Mouse (Mus musculus): ENCODE data around the gene Rac1. TPM values are rescaled to one million over a fixed set of nuclear protein-coding genes. Genes with fewer than 3 reads are reported as not detected.
"Not testable (repeated sequence)": the region's sequence is repeated elsewhere in the genome, so short reads cannot be mapped to it uniquely, and the experiment has no call there.

Rac1 gene
- total RNA-seq, 2 experiments from 2014 or later = 134 to 471 TPM

- no peak for ATAC-seq (replicated peaks; ENCODE audit: poor library complexity, severe bottlenecking)
Observed at GRCm38 (mm10) chr5:143528308-143528683, 460 bp upstream of the Rac1 start.

DNA sequence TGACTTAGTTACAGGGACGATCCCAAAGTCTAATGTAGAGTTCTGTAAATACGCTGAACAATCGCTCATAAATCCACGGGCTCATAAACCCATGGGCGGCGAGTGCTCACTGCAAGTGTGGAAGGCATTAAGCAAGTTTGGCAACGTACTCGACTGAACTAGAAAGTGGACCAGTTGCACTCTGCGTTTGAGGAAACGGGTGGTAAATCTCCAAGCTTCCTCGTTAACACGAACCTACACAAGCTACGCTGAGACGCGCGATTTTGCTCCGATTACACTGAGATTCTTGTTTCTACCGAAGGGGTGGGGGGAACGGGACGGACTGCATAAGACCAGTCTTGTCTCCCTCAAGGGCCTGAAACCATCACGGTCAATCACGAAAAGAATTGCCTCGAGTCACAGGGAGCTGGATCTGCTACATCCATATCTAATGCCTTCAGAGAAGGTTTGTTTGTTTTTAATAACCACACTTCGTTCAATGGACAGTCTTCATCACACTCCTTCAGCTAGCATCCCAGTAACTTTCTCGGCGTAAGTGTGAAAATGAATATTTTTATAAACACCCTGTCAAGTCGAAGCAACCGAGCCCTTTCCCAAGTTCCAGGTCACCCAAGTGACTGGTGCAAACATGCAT is 1.0 kb downstream of the Rac1 start:
- peak; percentile 54 for ATAC-seq (replicated peaks; ENCODE audit: poor library complexity, severe bottlenecking)

DNA sequence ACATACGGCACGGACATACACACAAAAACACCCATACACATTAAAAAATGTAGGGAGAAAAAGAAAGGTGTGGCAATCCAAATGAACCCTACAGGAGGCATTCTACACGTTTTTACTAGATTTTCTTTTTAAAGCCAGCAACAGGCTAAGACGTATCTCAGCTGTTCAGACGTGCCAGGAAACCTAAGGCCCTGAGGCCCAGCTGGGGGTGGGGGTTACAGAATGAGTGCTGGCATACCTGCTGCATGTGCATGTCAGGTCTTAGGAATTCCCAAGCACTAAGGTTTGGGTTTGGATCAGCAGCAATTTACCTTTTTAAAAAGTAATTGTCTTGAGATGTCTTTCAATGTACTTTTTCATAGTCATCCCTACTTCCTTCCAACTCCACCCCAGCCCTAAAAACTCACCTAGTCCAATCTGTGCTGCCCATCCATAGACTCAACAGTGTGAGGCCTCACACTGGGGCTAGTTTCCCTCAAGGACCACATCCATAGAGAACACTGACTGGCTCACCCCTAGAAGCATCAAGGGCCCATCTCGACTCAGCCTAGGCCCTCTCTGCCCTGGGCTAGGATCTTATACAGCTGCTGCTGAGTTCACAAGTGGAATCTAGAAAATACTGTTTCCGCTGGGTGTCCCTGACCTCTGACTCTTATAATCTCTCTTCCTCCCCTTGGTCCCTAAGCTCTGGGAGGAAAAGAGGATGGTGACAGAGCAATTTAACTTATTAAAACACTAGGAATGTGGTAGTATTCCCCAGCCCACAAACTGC is 2.2 kb downstream of the Rac1 start:
- ATAC-seq (replicated peaks; ENCODE audit: poor library complexity, severe bottlenecking) = no peak

DNA sequence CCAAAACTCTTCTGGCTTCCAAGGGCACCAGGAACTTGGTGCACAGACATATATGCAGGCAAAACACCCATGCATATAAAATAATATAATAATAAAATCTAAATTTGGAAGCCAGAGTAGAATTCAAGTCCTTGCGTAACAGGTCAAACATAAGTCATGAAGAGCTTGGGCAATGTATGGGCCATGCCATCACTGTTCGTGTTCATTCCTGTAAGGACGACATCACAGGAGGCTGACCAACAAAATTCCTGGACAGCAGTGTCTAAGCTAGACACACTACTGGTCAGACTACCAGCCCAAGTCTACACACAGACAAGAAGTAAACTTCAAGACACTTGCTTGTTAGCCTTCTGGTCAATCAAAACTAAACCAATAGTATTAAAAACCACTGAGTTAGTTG is 5.0 kb downstream of the Rac1 start:
- no peak for ATAC-seq (replicated peaks; ENCODE audit: poor library complexity, severe bottlenecking)

GRCm38 (mm10) chr5:143520415-143520814 is 7.4 kb downstream of the Rac1 start:
- ATAC-seq (replicated peaks; ENCODE audit: poor library complexity, severe bottlenecking) = no peak

- ATAC-seq (replicated peaks; ENCODE audit: poor library complexity, severe bottlenecking) = peak; percentile 66
Observed at GRCm38 (mm10) chr5:143518045-143518591, 9.7 kb downstream of the Rac1 start.

- no peak for ATAC-seq (replicated peaks; ENCODE audit: poor library complexity, severe bottlenecking)
Observed at GRCm38 (mm10) chr5:143517436-143517835, 10.4 kb downstream of the Rac1 start.

GRCm38 (mm10) chr5:143517005-143517404 is 10.8 kb downstream of the Rac1 start:
- ATAC-seq (replicated peaks; ENCODE audit: poor library complexity, severe bottlenecking) = no peak

- no peak for ATAC-seq (replicated peaks; ENCODE audit: poor library complexity, severe bottlenecking)
Observed at GRCm38 (mm10) chr5:143514878-143515277, 13.0 kb downstream of the Rac1 start.

DNA sequence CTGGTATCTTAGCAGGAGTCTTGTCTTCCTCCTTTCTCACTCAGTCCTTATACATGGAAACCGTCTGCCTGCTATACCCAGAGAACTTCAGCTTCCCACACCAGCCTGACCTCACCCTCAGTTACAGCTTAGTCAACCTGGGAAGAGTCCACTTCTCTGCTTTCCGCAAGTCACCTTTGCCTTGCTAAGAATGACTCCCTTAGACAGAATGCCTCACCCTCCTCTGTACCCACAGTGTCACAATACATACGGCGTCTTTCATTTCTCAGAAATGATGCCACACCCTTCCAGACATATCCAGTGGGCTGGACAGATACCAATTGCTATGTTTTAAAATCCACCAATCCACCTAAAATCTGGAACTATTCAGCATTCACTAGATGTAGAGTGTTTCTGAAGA is 15.5 kb downstream of the Rac1 start:
- no peak for ATAC-seq (replicated peaks; ENCODE audit: poor library complexity, severe bottlenecking)

GRCm38 (mm10) chr5:143511577-143511976 is 16.3 kb downstream of the Rac1 start:
- ATAC-seq (replicated peaks; ENCODE audit: poor library complexity, severe bottlenecking) = no peak

DNA sequence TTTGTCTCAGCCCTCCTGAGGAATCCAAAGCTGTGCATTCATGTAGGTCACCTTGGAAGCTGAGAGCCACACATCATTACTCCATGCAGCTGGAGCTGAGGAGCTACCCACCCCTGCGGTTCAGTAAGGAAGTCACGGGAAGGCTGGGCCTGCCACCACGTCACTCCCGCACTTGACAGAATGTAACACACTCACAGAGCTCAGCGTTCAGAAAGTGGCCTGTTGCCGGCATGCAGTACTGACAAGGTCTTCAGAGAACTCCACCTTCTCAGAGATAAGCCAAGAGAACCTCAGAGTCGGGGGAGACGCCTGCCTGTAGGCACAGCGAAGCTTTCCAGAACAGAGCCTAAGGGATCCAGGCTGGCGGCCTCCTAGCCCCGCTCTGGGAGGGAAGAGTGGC is 18.1 kb downstream of the Rac1 start:
- peak; percentile 65 for ATAC-seq (replicated peaks; ENCODE audit: poor library complexity, severe bottlenecking)

DNA sequence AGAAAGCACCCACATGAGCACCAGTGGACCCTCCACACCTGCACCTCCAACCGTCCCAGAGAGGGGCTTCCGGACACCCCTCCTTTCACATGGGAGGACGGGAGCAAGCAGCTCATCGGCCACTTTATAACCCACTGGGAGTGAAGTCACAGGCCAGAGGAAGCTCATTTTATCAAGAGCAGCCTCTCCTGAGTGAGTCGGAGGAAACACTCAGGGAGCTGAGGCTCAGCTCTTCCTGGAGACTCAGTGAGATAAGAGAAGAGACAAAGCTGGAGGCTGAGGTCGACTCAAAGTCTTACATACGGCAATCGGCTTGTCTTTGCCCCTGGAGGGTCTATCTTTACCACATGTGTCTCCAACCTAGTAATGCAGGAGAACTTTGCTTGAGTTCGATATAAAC is 18.5 kb downstream of the Rac1 start:
- no peak for ATAC-seq (replicated peaks; ENCODE audit: poor library complexity, severe bottlenecking)

- ATAC-seq (replicated peaks; ENCODE audit: poor library complexity, severe bottlenecking) = no peak
Observed at GRCm38 (mm10) chr5:143505545-143505944, 22.3 kb downstream of the Rac1 start.

DNA sequence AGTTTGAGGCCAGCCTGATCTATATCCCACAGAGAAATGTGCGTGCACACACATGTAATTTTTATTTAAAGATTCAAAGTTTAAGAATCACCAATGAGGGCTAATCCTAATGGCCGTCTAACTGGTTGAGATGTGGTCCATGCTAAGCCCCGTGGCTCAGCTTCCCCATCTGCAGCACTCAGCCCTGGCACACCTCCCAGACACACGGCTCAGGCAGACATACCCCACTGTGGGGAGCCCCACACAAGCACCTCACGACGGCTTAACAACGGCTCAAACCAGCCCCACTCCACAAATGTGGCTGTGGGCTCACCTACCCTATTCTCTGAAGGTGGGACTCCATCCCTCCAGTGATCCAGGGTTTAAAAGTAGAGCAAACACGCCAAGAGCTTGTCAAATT is 22.8 kb downstream of the Rac1 start:
- no peak for ATAC-seq (replicated peaks; ENCODE audit: poor library complexity, severe bottlenecking)

GRCm38 (mm10) chr5:143504453-143504852 is 23.4 kb downstream of the Rac1 start:
- ATAC-seq (replicated peaks; ENCODE audit: poor library complexity, severe bottlenecking) = peak; percentile 50

DNA sequence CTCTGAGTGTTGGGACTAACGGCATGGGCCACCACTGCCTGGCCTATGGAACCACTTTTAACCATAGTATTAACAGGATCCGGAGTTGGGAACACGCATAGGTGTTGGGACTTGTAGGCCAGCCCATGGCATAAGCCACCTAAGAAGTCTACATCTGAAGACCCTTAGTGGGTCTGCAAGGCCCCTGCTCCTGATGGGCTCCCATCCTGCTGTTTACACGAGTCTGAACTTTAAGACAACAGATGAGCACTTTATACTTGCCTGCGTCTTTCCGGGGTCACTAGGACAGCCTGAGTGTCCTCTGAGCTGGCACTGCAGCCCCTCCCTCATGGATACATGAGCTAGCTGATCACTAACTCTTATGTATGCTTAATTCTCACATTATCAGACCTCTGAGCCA is 24.1 kb downstream of the Rac1 start:
- ATAC-seq (replicated peaks; ENCODE audit: poor library complexity, severe bottlenecking) = no peak

DNA sequence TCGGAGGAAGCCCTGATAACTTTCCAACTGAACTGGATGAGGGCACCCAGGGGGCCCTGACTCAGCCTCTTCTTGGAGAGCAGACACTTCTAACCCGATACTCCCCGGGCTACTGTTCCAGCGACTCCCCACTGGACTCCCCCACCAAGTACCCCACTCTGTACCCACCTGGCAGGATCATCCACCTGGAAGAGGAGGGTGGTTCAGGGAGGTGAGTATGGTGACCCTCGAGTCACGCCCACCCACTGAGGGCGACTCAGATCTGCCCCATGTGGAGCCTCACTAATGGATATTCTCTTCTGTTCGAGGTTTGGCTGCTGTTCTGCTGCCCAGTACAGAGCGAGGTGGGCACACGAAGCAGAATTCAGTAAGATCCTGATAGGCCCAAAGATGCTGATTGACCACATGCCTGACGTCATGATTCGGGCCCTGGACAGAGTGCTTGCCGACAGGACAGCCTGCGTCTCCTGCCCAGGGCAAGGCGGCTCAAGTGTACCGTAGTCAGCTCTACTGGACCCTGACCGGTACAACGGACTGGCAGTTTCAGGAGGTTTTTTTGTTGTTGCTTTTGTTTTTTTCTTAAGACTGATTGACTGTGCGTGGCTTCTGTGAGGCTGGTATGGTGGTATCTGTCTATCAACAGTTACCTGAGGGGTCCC is 24.8 kb downstream of the Rac1 start:
- ATAC-seq (replicated peaks; ENCODE audit: poor library complexity, severe bottlenecking) = no peak

- ATAC-seq (replicated peaks; ENCODE audit: poor library complexity, severe bottlenecking) = no peak
Observed at GRCm38 (mm10) chr5:143501649-143502048, 26.2 kb downstream of the Rac1 start.

- ATAC-seq (replicated peaks; ENCODE audit: poor library complexity, severe bottlenecking) = no peak
Observed at GRCm38 (mm10) chr5:143501140-143501539, 26.7 kb downstream of the Rac1 start.

DNA sequence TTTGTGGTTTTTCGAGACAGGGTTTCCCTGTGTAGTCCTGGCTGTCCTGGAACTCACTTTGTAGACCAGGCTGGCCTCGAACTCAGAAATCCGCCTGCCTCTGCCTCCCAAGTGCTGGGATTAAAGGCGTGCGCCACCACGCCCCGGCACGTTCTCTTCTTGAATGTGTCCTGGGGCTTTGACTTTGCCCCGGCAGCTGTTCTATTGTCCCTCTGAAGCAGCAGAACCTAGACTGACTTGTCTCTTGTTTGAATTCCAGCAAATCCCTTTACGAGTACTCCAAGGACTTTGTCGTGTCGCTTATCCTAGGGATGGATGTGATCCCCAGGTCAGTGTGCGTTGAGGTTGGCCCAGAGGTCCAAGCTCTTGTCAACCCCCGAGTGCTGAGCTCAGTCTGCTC is 27.1 kb downstream of the Rac1 start:
- ATAC-seq (replicated peaks; ENCODE audit: poor library complexity, severe bottlenecking) = not testable (repeated sequence)

Data from granulocyte monocyte progenitor cell, adult 5-6 weeks (primary cell).